Mouse (Mus musculus) cerebellum, adult 11 months (tissue): ENCODE measurements at regions not wholly inside any gene's neighbourhood (a gene's known extent, or its start where the extent isn't known, plus 50 kb on each side); places are given as distances from the start of the nearest gene placed in this dataset.

Source experiments
- DNase-seq: peaks from one replicate; pipeline ENCODE4 v3.0.0; 2022

- no peak for DNase-seq
Measured at GRCm38 (mm10) chr14:120669665-120670064, 191.4 kb downstream of the Rap2a start.

DNA sequence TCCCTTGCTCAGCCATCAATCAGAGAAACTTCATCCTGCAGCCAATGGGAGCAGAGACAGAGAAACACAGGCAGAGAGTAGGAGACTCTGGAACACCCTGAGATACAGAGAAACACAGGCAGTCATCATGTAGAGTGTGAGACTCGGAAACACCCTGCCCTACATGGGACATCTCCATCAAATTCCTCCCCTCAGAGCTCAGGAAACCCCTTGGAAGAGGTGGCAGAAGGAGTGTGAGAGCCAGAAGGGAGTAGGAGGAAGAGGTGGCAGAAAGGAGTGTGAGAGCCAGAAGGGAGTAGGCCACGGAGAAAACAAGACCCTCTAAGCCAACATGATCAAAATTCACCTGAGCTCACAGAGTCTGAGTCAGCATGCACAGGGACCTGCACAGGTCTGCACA is 197.5 kb downstream of the Rap2a start:
- DNase-seq = no peak

DNA sequence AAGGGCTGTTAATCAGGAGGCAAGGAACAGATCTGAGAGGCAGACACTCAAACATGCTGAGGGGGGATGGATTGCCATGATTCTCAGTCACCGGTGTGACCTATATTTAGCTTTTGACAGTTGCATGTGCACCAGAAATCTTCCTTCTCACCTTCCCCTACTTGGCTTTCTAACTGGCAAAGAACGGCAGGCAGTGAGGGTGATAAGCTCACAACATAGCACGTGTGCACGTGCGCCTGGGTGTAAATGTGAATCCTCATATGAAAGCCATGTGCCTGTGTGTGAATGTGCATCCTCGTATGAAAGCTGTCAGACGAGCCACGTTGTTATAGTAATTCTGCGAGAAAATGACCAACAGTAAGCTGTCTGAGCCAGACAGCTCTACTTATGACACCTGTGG is 200.3 kb downstream of the Rap2a start:
- DNase-seq = no peak

DNA sequence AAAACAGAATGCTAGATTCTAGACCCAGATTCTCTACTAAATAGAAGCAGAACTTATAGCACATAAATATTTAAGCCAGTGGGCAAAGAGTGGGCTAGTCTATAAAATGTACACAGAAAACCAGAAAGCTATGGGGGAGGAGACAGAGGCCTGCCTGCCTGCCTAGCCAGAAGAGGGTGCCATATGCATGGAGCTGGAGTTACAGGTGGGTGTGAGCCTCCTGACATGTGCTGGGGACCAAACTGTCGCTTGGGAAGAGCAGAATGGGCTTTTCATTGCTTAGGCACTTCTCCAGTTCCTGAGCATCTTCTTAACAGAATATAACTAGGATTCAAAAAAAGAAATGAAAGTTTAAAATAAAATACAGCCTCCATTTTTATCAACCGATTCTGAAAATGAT is 200.8 kb downstream of the Rap2a start:
- no peak for DNase-seq

- DNase-seq = no peak
Measured at GRCm38 (mm10) chr14:120680272-120680671, 202.0 kb downstream of the Rap2a start.

DNA sequence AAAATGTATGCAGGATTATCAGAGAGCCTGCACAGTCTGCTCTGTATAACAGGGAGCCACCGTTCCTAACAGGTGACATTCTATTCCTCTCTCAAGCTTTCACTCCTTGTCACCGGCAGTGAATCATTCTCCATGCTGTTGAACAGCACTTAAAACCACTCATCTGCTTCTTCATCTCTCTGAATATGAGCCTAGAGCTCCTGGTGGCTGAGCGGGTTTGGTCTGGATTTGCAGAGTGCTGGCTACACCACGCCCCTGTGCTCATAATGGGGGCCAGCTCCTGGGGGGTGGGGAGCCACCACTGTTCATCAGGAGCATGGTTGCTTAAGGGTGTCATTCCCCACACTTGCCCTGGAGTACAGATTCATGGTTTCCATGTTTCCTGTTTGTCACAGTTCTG is 207.0 kb downstream of the Rap2a start:
- no peak for DNase-seq

- no peak for DNase-seq
Measured at GRCm38 (mm10) chr14:120685877-120686276, 207.6 kb downstream of the Rap2a start.

- DNase-seq = no peak
Measured at GRCm38 (mm10) chr14:120686751-120687150, 208.5 kb downstream of the Rap2a start.

GRCm38 (mm10) chr14:120699378-120699777 is 211.6 kb upstream of the Ipo5 start:
- DNase-seq = no peak

- DNase-seq = no peak
Measured at GRCm38 (mm10) chr14:120705301-120705801, 205.7 kb upstream of the Ipo5 start.

GRCm38 (mm10) chr14:120710782-120711181 is 200.2 kb upstream of the Ipo5 start:
- no peak for DNase-seq

- no peak for DNase-seq
Measured at GRCm38 (mm10) chr14:120720464-120721445, 190.3 kb upstream of the Ipo5 start.

DNA sequence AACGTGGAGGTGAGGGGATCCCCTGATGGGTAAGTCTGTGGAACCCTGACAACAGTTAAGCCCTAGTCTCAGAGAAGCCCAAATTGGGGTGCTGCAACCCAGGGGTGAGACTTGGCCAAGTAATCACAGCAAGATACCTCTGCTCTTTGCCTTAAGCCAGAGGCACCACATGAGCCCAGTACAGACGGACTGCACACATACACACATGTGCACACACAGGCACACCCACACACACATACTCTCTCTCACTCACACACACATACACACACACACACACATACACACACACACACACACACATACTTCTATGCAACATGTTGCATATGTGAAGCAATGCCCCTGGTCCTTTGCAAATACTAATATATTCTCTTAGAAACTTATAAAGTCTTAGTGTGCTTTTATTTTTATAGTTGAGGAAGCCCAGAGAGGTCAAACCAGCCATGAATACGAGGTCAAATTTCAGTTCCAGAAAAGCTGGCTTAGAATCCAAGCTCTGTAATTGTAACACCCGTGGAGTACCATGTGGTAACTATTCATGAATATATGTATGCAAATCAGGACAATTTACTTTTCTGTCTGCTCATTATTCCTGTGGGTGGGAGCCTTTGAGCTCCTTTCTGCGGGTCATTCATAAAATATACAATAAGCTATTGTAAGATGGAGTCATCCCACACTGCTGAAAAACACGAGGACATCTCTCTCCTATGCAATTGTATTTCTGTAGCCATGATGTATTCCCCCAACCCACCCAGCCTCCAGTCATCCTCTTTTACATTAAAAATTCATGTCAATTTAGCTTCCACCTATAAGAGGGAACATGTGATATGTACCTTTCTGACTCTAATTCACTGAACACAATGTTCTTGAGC is 189.2 kb upstream of the Ipo5 start:
- no peak for DNase-seq

DNA sequence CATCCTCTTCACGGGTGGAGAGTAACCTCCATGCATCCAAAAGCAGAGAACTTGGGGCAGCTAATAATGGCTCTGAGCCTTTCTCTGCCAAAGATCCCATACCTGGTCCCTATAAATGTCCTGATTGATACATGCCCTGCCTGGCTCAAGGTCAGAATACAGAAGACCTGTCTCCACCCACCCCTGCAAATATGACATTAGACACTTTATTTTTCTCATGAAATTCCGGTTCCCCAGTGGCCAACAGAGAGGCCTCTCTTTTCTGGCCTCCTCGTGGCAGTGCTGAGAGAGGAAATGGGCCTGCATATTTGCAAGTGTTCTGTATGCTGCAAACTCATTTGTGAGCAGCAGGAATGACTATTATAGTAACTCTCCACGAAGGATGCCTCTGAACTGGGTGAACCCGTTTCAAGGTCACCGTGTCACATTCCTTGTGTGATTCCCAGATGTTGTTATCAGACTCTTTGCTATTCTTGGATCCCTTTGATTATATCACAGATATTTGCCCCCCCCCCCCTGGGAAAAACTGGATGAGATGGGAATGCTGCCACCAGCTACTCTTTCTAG is 188.4 kb upstream of the Ipo5 start:
- no peak for DNase-seq

- DNase-seq = no peak
Measured at GRCm38 (mm10) chr14:120728107-120728506, 182.9 kb upstream of the Ipo5 start.

- no peak for DNase-seq
Measured at GRCm38 (mm10) chr14:120730226-120730625, 180.8 kb upstream of the Ipo5 start.

DNA sequence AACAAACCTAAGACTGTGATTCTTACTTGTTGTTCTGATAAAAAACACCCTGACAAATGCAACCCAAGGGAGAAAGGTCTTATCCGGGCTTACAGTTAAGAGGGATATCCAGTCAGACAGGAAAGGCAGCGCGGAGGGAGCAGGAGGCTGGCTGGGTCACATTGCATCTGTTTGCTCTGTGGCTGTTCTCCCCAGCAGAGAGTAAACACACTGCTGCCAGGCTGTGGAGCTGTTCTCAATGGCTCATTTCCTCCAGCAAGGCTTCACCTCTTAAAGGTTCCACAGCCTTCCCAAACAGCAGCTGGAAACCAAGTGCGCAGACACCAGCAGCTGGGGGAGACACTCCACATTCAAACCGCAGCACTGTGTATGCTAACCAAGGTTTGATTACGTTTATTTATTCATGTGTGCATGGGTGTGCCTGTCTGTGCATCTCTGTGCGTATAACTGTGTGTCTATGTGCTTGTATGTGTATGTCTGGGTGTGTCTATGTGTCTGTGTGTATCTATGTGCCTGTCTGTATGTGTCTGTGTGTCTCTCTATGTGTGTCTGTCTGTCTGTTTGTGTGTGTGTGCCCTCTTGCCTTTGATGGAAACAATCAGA is 179.2 kb upstream of the Ipo5 start:
- no peak for DNase-seq

DNA sequence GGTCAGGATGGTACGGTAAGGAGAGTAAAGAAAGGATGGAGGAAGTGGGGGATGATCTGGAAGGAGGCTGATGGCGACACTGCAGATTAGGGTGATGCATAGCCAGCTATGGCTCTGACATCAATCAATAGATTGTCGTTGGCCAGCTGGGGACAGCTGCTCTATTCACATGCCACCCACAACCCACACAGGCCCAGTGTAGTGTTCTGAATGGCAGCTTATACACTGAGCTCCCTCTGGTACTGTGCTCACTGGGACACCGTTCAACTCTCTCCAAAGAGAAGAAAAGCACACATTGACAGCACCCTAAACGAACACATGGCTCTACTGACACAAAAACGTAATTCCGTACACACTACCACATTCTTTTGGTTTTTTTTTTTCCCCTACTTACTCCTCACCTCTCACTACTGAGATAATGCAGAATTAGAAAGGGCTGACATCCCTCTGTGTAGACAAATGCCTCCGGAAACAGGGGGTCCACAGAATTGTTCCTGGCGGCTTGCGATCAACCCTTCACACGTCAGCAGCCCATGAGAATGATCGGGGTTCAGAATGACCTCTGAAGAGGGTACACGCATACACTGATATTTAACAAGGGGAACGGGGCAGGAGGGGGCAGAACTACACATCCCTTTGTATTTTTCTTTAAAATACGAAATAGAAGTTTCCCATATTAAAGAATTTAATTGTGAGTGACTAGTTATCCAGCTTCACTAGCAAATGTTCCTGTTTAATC is 178.5 kb upstream of the Ipo5 start:
- no peak for DNase-seq

DNA sequence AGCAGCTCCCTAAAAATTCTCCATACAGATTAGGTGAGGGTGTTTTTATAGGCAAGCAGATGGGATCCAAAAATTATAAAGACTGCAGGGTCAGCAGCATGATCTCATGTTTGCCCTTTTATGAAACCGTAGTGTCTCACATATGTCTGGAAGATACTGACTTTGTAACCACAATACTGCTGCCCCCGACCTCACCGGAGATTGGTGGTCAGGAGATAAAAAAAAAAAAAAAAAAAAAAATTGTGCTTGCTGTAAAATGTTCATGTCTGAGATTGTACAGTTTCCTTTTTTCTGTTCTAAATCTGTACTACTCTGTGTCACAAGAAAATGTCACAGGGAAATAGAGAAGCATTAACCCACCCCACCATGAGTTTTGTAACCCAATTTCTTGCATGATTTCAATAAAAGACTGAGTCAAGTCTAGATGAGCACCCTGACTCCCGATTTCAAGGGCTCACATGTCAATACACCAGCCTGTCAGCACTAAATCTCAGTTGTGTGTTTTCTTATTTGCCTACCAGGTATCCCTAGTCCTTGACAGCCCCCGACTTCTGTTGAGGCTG is 169.5 kb upstream of the Ipo5 start:
- no peak for DNase-seq

DNA sequence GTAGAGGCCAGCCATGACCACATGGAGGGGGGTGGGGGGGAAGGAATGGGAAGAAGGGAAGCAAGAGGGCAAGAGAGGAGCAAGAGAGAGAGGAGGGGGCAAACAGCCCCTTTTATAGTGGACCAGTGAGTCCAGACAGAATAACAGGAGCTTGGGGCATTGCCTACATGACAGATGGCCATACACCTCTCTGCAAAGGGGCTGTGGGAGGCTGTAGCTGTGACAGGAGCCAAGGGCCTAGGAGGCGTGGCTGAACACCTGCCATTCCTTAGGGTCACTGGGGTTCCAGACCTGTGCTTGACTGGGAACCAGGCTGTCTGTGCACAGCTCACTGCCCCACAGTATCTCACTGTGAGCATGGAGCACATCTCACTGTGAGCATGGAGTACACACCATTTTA is 157.0 kb upstream of the Ipo5 start:
- DNase-seq = no peak

DNA sequence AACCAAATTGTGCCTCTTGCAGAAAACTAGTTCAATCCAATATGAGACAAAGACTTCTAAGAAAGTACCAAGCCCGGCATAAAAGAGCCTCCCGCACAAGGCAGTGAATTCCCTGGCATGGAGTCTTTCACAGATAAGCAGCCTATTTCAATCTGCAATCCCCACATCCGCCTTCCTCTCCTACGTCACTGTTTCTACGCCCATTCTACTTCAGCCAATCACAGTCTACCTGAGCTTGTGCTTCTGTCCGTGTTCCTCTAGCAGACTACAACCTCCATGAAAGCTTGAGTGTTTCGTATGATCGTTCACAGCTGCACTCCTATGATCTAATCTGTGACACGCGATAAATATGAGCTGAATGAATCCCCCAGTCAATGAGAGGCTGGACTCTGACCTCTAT is 155.6 kb upstream of the Ipo5 start:
- no peak for DNase-seq
